10 mouse cellular contexts compared by ENCODE assay signal in genomic region chr1:133302540-133302939, GRCm38 (mm10). TPM values are rescaled to one million over a fixed set of nuclear protein-coding genes. Genes with fewer than 3 reads are reported as not detected.
A peak's percentile ranks its signal among the peaks of the same experiment; 100 is the strongest.
DNase-seq lines count a peak whose midpoint lies in the region; ATAC-seq and TF ChIP-seq lines count a peak whose summit lies in the region.
"Had no signal": no experiment of that assay in that cellular context is flagged by ENCODE, and none has a peak within 500 bp of the region (broad histone marks: within the 10 kb centered on the region; RNA-seq: fewer than 3 reads in every experiment).

No protein-coding gene starts in this region.

- no peak overlapping the region for H3K9ac ChIP-seq in kidney, embryonic 16.5 days (replicated peaks; ENCODE audit: low read length)
- 0 out of 2 replicates have a peak overlapping the region, but pooled peaks have one; percentile 16 for H3K9ac ChIP-seq in heart, embryonic 11.5 days (ENCODE audit: low read depth, low read length)
- no peak overlapping the region for H3K9ac ChIP-seq in liver, postnatal 0 days (replicated peaks)
- H3K9ac ChIP-seq: embryonic facial prominence, embryonic 12.5 days had no signal

- H3K27ac ChIP-seq in kidney, embryonic 16.5 days (ENCODE audit: low read length), result no peak overlapping the region
- H3K27ac ChIP-seq in heart, embryonic 11.5 days (ENCODE audit: low read depth, low read length), result peak overlapping the region; percentile 76
- 0 out of 2 replicates have a peak overlapping the region, but pooled peaks have one; percentile 7 for H3K27ac ChIP-seq in liver, postnatal 0 days (ENCODE audit: low read depth)
- H3K27ac ChIP-seq in thymus, adult 2 months (ENCODE audit: control insufficient read depth, insufficient read depth, low read length), result no peak overlapping the region
- H3K27ac ChIP-seq: embryonic facial prominence, embryonic 12.5 days had no signal

- peak; percentile 63 for DNase-seq in kidney, adult 18-20 months
- DNase-seq in adrenal gland, postnatal 14 days, result peak; percentile 89
- peak; percentile 47 for DNase-seq in liver, postnatal 0 days
- no peak for DNase-seq in thymus, adult 2 months
- no peak for DNase-seq in layer of hippocampus, adult 11-12 months (ENCODE audit: low spot score)
- DNase-seq in right cerebral cortex, postnatal 4 days, result no peak

- no peak for TF ChIP-seq POLR2A in thymus, adult 2 months (IDR thresholded peaks at IDR 0.05; ENCODE audit: control insufficient read depth, extremely low read depth, insufficient read depth, low read length, poor library complexity)

- 43% methylated on average over 3 of the region's 3 CpGs for WGBS in kidney, embryonic 16.5 days
- WGBS in heart, embryonic 11.5 days (ENCODE audit: insufficient replicate concordance), result 23% methylated on average over 3 of the region's 3 CpGs
- WGBS in liver, postnatal 0 days (ENCODE audit: insufficient replicate concordance), result 45% methylated on average over 3 of the region's 3 CpGs
- WGBS in thymus, adult 2 months, result 89% methylated on average over 3 of the region's 3 CpGs

- no peak; the same call in 1 of the 2 replicates for ATAC-seq in kidney, embryonic 16.5 days (ENCODE audit: low FRiP score, low TSS enrichment)
- ATAC-seq in heart, embryonic 11.5 days (replicated peaks; ENCODE audit: insufficient number of reproducible peaks, low FRiP score, low TSS enrichment), result peak; percentile 46; the same call in 1 of the 2 replicates
- ATAC-seq in liver, postnatal 0 days, result peak; percentile 65

- peaks cover 16% of the 10 kb centered on the region for H3K4me1 ChIP-seq in kidney, embryonic 16.5 days (ENCODE audit: insufficient read depth, low read length)
- peaks cover 25% of the 10 kb centered on the region for H3K4me1 ChIP-seq in heart, embryonic 11.5 days (ENCODE audit: control insufficient read depth, insufficient read depth, low read length)
- H3K4me1 ChIP-seq in liver, postnatal 0 days (ENCODE audit: insufficient read depth), result no peaks in the 10 kb centered on the region
- H3K4me1 ChIP-seq in thymus, adult 2 months (replicated peaks; ENCODE audit: control insufficient read depth, insufficient read depth, low read length), result no peaks in the 10 kb centered on the region

- no peaks in the 10 kb centered on the region for H3K9me3 ChIP-seq in kidney, embryonic 16.5 days (ENCODE audit: low read length)
- H3K9me3 ChIP-seq in heart, embryonic 11.5 days (replicated peaks; ENCODE audit: control insufficient read depth, low read length), result no peaks in the 10 kb centered on the region
- H3K9me3 ChIP-seq in liver, postnatal 0 days (ENCODE audit: low read length), result no peaks in the 10 kb centered on the region
- H3K9me3 ChIP-seq: embryonic facial prominence, embryonic 12.5 days; G1E had no signal

- H3K36me3 ChIP-seq in kidney, embryonic 16.5 days (ENCODE audit: insufficient read depth, low read length), result no peaks in the 10 kb centered on the region
- no peaks in the 10 kb centered on the region; the same call in 1 of the 2 replicates for H3K36me3 ChIP-seq in heart, embryonic 11.5 days (ENCODE audit: control insufficient read depth, insufficient read depth, low read length)
- H3K36me3 ChIP-seq in liver, postnatal 0 days (replicated peaks; ENCODE audit: insufficient read depth, low read length), result no peaks in the 10 kb centered on the region
- no peaks in the 10 kb centered on the region for H3K36me3 ChIP-seq in thymus, adult 2 months (ENCODE audit: control insufficient read depth, insufficient read depth, low read length)
- H3K36me3 ChIP-seq: embryonic facial prominence, embryonic 12.5 days; G1E had no signal

- no peak overlapping the region for H3K4me2 ChIP-seq in kidney, embryonic 16.5 days (replicated peaks; ENCODE audit: low read depth, low read length)
- no peak overlapping the region for H3K4me2 ChIP-seq in heart, embryonic 11.5 days
- H3K4me2 ChIP-seq in liver, postnatal 0 days (ENCODE audit: low read depth, low read length), result no peak overlapping the region
- H3K4me2 ChIP-seq: embryonic facial prominence, embryonic 12.5 days had no signal

- TF ChIP-seq CTCF in liver, postnatal 0 days (IDR thresholded peaks at IDR 0.05; ENCODE audit: low read depth), result no peak
- no peak for TF ChIP-seq CTCF in thymus, adult 2 months (IDR thresholded peaks at IDR 0.05; ENCODE audit: borderline replicate concordance, control insufficient read depth, extremely low read depth, insufficient read depth, low read length, poor library complexity)

- H3K27me3 ChIP-seq in kidney, embryonic 16.5 days (ENCODE audit: insufficient read depth, low read length), result peaks cover 17% of the 10 kb centered on the region
- H3K27me3 ChIP-seq in heart, embryonic 11.5 days (ENCODE audit: control insufficient read depth, insufficient read depth, low read length), result 0 out of 2 replicates have a peak, but pooled peaks cover 4% of the 10 kb centered on the region
- no peaks in the 10 kb centered on the region for H3K27me3 ChIP-seq in liver, postnatal 0 days (ENCODE audit: insufficient read depth, low read length)
- no peaks in the 10 kb centered on the region for H3K27me3 ChIP-seq in thymus, adult 2 months (ENCODE audit: control insufficient read depth, insufficient read depth, low read length)

- no peak for TF ChIP-seq EP300 in liver, postnatal 0 days (IDR thresholded peaks at IDR 0.05; ENCODE audit: low read depth)

- H3K4me3 ChIP-seq in kidney, embryonic 16.5 days (ENCODE audit: low read length), result no peak overlapping the region
- no peak overlapping the region for H3K4me3 ChIP-seq in heart, embryonic 11.5 days (ENCODE audit: low read depth, low read length)
- H3K4me3 ChIP-seq in liver, postnatal 0 days (ENCODE audit: low read depth, low read length), result no peak overlapping the region
- no peak overlapping the region for H3K4me3 ChIP-seq in thymus, adult 2 months (ENCODE audit: control insufficient read depth, insufficient read depth, low read length)
- H3K4me3 ChIP-seq: embryonic facial prominence, embryonic 12.5 days had no signal

RNA-seq across cellular contexts. Expression of gene Golt1a, which starts 7.1 kb away (rescaled TPM):
- polyA plus RNA-seq in kidney, embryonic 16.5 days (2015; fragmentation: Nextera tagmentation; extraction: Ambion mirVana), result 7.9 and 8.0 TPM in 2 replicates
- 1.4 and 2.9 TPM in 2 replicates for total RNA-seq in adrenal gland, postnatal 14 days (2021)
- not detected in 2 replicates for polyA plus RNA-seq in heart, embryonic 11.5 days (2014; fragmentation: Nextera tagmentation; extraction: Ambion mirVana)
- polyA plus RNA-seq in liver, postnatal 0 days (2015; fragmentation: Nextera tagmentation; extraction: Ambion mirVana), result 30.8 and 41.9 TPM in 2 replicates
- 0.07 TPM in 1 of 2 replicates, not detected in the other for polyA plus RNA-seq in thymus, adult 2 months (2012; rRNA removed)
- total RNA-seq: G1E had no signal
- polyA plus RNA-seq: embryonic facial prominence, embryonic 12.5 days; G1E had no signal

RNA-seq across cellular contexts. Expression of gene Kiss1, which starts 19.1 kb away (rescaled TPM):
- polyA plus RNA-seq in kidney, embryonic 16.5 days (2015; fragmentation: Nextera tagmentation; extraction: Ambion mirVana), result not detected in 2 replicates
- total RNA-seq in adrenal gland, postnatal 14 days (2021), result not detected in 2 replicates
- polyA plus RNA-seq in heart, embryonic 11.5 days (2014; fragmentation: Nextera tagmentation; extraction: Ambion mirVana), result not detected in 2 replicates
- polyA plus RNA-seq in liver, postnatal 0 days (2015; fragmentation: Nextera tagmentation; extraction: Ambion mirVana), result not detected in 2 replicates
- 0.37 TPM in 1 of 2 replicates, not detected in the other for polyA plus RNA-seq in thymus, adult 2 months (2012; rRNA removed)
- total RNA-seq: G1E had no signal
- polyA plus RNA-seq: embryonic facial prominence, embryonic 12.5 days; G1E had no signal

RNA-seq across cellular contexts. Expression of gene Ren1, which starts 47.8 kb away (rescaled TPM):
- polyA plus RNA-seq in kidney, embryonic 16.5 days (2015; fragmentation: Nextera tagmentation; extraction: Ambion mirVana), result 412 and 490 TPM in 2 replicates
- 5.4 and 12.6 TPM in 2 replicates for total RNA-seq in adrenal gland, postnatal 14 days (2021)
- not detected in 2 replicates for polyA plus RNA-seq in heart, embryonic 11.5 days (2014; fragmentation: Nextera tagmentation; extraction: Ambion mirVana)
- polyA plus RNA-seq in liver, postnatal 0 days (2015; fragmentation: Nextera tagmentation; extraction: Ambion mirVana), result 0.64 and 0.88 TPM in 2 replicates
- polyA plus RNA-seq in thymus, adult 2 months (2012; rRNA removed), result 0.22 and 0.65 TPM in 2 replicates
- total RNA-seq: G1E had no signal
- polyA plus RNA-seq: G1E had no signal

Comparison
In these comparisons a context has a peak if more than half of its experiments do, and no peak if none do; other contexts are left out.
1. DNase-seq: peak in kidney, adult 18-20 months (single experiment), adrenal gland, postnatal 14 days (single experiment) and liver, postnatal 0 days (single experiment); none in thymus, adult 2 months (single experiment), layer of hippocampus, adult 11-12 months (single experiment) and right cerebral cortex, postnatal 4 days (single experiment).
2. H3K27ac ChIP-seq: peak in heart, embryonic 11.5 days (single experiment) and liver, postnatal 0 days (single experiment); none in kidney, embryonic 16.5 days (single experiment) and thymus, adult 2 months (single experiment).
3. RNA of gene Ren1, which starts 47.8 kb away (polyA plus RNA-seq): 412 to 490 TPM in kidney, embryonic 16.5 days; 0.64 to 0.88 TPM in liver, postnatal 0 days, 0.22 to 0.65 TPM in thymus, adult 2 months and not detected in heart, embryonic 11.5 days; every median in the first group is over 100 times any median in the second.